8 mouse cellular contexts compared by ENCODE assay signal in genomic region chr13:100107652-100108472, GRCm38 (mm10). TPM values are rescaled to one million over a fixed set of nuclear protein-coding genes. Genes with fewer than 3 reads are reported as not detected.
DNase-seq lines count a peak whose midpoint lies in the region; ATAC-seq and TF ChIP-seq lines count a peak whose summit lies in the region.

Gene Serf1 (plus strand): TSS chr13:100108012.

- intact Hi-C loops in heart, postnatal 10 days (cut with DNase I): loop anchor here (10.0 kb wide), 1 partner anchor 753 kb away; no protein-coding TSS in a partner anchor

- peak within 1 kb of the TSS; percentile 87 for H3K9ac ChIP-seq in forebrain, embryonic 13.5 days
- peak within 1 kb of the TSS; percentile 75 for H3K9ac ChIP-seq in lung, embryonic 14.5 days

- peak; percentile 76 for ATAC-seq in forebrain, embryonic 13.5 days
- ATAC-seq in lung, embryonic 14.5 days (ENCODE audit: insufficient read depth): peak; percentile 73

- peak within 1 kb of the TSS; percentile 59; the same call in 1 of the 2 replicates for H3K27ac ChIP-seq in forebrain, embryonic 13.5 days
- peak within 1 kb of the TSS; percentile 52; the same call in 1 of the 2 replicates for H3K27ac ChIP-seq in lung, embryonic 14.5 days (ENCODE audit: low read depth)

- H3K36me3 ChIP-seq in forebrain, embryonic 13.5 days (ENCODE audit: poor library complexity, severe bottlenecking): peaks cover 12% of the 10 kb centered on the region
- no peaks in the 10 kb centered on the region for H3K36me3 ChIP-seq in lung, embryonic 14.5 days (ENCODE audit: insufficient read depth)

- H3K4me1 ChIP-seq in forebrain, embryonic 13.5 days: peaks cover 18% of the 10 kb centered on the region
- H3K4me1 ChIP-seq in lung, embryonic 14.5 days (ENCODE audit: insufficient read depth): no peaks in the 10 kb centered on the region

- H3K4me3 ChIP-seq in forebrain, embryonic 13.5 days: peak within 1 kb of the TSS; percentile 84
- H3K4me3 ChIP-seq in lung, embryonic 14.5 days (ENCODE audit: low read depth, low read length): peak within 1 kb of the TSS; percentile 75

- H3K9me3 ChIP-seq in forebrain, embryonic 13.5 days (replicated peaks): no peaks in the 10 kb centered on the region
- H3K9me3 ChIP-seq in lung, embryonic 14.5 days (ENCODE audit: low read depth, low read length): no peaks in the 10 kb centered on the region

- DNase-seq in CD8-positive naive resting alpha-beta T cell, adult 2 months (ENCODE audit: low read depth in 2 of 2, low spot score in 2 of 2): peak; percentile 37 to 38
- peak; percentile 30 for DNase-seq in brain, embryonic 18.5 days (ENCODE audit: low read depth, low spot score)
- peak; percentile 83 to 86 for DNase-seq in heart, postnatal 10 days
- DNase-seq in layer of hippocampus, adult 18-20 months (ENCODE audit: low spot score in 2 of 2): peak; percentile 63 to 82
- DNase-seq in lung, embryonic 14.5 days: peak; percentile 91
- DNase-seq in ovary, adult 18-20 months (ENCODE audit: low spot score): peak; percentile 74
- peak; percentile 54 for DNase-seq in thymus, postnatal 0 days (ENCODE audit: low spot score)

- no peak for TF ChIP-seq CTCF in lung, embryonic 14.5 days (IDR thresholded peaks at IDR 0.05; ENCODE audit: low read depth)

- peaks cover 6% of the 10 kb centered on the region; the same call in 1 of the 2 replicates for H3K27me3 ChIP-seq in forebrain, embryonic 13.5 days
- H3K27me3 ChIP-seq in lung, embryonic 14.5 days (ENCODE audit: insufficient read depth, low read length): no peaks in the 10 kb centered on the region

- 1% methylated on average over 68 of the region's 76 CpGs for WGBS in forebrain, embryonic 13.5 days
- under 1% methylated on average over 76 of the region's 76 CpGs for WGBS in lung, embryonic 14.5 days

- H3K4me2 ChIP-seq in forebrain, embryonic 13.5 days: peak within 1 kb of the TSS; percentile 85
- H3K4me2 ChIP-seq in lung, embryonic 14.5 days: peak within 1 kb of the TSS; percentile 85

RNA-seq across cellular contexts. Expression of gene Serf1, which starts in this region (rescaled TPM):
- 319 and 375 TPM in 2 replicates for polyA plus RNA-seq in forebrain, embryonic 13.5 days (2015; fragmentation: Nextera tagmentation; extraction: Ambion mirVana)
- total RNA-seq in heart, postnatal 10 days (2021): 10 to 100 TPM; 17.5 to 20.0 TPM
- 10 to 100 TPM; 11.5 to 14.9 TPM for total RNA-seq in layer of hippocampus, adult 18-20 months (2021)
- 134 and 142 TPM in 2 replicates for polyA plus RNA-seq in lung, embryonic 14.5 days (2014; fragmentation: Nextera tagmentation; extraction: Ambion mirVana)
- 40.5 and 48.2 TPM in 2 replicates for polyA plus RNA-seq in thymus, postnatal 0 days (2015; fragmentation: Nextera tagmentation; extraction: Ambion mirVana)

Comparison
In these comparisons a context has a peak if more than half of its experiments do, and no peak if none do; other contexts are left out.
1. Peak in every context shown above with its lines: DNase-seq, ATAC-seq, H3K4me3 ChIP-seq and H3K27ac ChIP-seq.
2. DNase-seq: peak in every context shown above with its lines; median percentile 91 in lung, embryonic 14.5 days; 84 in heart, postnatal 10 days; 74 in ovary, adult 18-20 months; 72 in layer of hippocampus, adult 18-20 months; 54 in thymus, postnatal 0 days; 38 in CD8-positive naive resting alpha-beta T cell, adult 2 months; 30 in brain, embryonic 18.5 days.